Mouse (Mus musculus): ENCODE results near the gene Gm49776.

DNA sequence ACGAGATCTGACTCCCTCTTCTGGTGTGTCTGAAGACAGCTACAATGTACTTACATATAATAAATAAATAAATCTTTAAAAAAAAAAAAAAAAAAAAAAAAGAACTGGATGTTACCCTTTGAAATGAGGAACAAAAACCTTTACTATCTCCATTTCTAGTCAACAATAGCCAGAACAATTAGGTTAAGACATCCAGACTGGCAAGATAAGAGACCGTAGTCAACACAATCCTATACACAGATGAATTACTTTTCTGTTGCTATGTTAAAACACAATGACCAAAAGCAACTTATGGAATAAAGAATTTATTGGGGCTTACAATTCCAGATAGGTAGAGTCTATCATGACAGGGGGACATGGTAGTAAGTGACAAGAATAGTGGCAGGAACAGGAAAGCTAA lies 6.9 kb upstream of the Gm49776 start:
- no peak for TF ChIP-seq CTCF (IDR thresholded peaks at IDR 0.05; ENCODE audit: borderline replicate concordance, insufficient read depth, low read length)
- no peak for TF ChIP-seq POLR2A (IDR thresholded peaks at IDR 0.05; ENCODE audit: low read depth, low read length)

All from embryonic fibroblast, embryonic 13.5 days (primary cell).